Mouse (Mus musculus) retina, embryonic 14.5 days (tissue): ENCODE data around the gene Stra8.
A peak's percentile ranks its signal among the peaks of the same experiment; 100 is the strongest.

Experiments used
- DNase-seq: peaks from one replicate; pipeline ENCODE4 v3.0.0-alpha.2; 2015; ENCODE audit warnings: low spot score

The Stra8 gene

DNA sequence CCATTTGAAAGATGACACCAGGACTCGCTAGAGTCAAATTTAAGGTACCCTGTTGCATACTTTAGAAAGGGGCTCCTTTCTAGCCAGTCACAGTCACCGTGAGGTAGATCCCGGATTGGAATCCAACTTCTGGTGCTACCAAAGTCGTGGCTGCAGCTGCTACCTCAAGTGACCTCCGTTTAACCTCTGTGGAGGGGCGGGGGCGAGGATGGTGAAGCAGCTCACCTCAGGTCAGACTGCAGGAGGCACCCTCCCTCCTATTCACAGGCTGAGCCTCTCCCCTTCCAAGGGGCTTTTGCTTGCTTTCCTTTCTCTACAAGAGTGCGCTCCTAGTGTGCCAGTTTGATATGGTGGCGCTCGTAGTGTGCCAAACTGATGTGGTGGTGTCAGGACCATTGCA lies at the start of gene Stra8:
TSS of gene Stra8 (plus strand) at position 208 of the 400 bp plus-strand sequence.
- no peak for DNase-seq

DNA sequence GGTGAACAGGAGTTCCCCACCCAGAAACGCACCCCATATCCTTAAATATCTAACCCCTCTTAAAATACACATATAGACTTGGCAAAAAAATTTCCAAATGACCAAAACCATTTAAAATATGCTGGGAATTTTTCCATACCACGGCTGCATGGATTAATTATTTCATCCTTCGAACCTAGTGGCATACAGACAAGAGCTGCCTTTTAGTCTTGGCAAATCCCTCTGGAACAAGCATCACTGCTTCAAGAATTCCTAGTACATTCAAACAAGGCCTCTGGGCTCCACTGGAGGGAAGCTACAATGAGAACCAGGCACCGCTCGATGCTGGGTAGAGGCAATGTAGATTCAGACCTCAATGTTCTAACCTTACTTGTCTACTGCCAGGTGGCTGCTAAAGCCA lies 49.2 kb upstream of the Stra8 start:
- DNase-seq, result no peak

DNA sequence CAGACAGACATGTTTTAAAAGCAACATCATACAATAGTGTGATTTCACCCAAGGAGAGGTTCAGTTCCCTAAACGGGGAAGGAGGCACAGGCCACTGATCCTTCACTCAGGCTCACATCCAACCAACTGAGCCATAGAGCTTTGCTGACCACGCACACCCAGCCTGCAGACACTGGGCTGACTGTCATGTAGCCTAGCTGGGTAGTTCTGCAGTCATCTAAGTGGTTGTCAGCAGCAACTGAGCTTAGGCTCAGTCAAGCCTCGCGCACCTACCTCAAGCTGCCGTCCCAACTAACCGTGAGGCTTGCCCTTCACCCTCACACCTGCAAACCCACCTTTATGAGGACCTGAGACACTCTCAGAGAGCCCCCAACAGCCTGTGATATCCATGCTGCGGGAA lies 48.0 kb upstream of the Stra8 start:
- no peak for DNase-seq

DNA sequence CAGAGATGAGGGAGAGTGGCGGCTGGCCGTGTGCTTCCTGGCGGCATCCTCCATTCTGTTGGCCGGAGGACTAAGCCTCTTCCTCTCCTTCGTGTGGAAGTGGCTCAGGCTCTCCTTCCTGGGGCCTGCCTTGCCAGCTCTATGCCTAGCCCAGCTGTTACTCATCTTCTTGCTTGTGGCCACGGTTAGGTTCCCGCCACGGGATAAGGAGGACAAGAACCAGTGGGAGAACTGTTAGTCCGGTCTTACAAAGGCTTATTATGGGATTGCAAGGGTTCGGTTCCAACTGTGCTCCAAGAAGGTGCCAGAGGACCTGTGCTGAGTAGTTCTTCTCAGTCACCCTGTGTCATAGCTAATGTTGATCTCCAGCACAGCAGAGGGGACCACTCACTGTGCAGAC lies 47.1 kb upstream of the Stra8 start:
- no peak for DNase-seq

DNA sequence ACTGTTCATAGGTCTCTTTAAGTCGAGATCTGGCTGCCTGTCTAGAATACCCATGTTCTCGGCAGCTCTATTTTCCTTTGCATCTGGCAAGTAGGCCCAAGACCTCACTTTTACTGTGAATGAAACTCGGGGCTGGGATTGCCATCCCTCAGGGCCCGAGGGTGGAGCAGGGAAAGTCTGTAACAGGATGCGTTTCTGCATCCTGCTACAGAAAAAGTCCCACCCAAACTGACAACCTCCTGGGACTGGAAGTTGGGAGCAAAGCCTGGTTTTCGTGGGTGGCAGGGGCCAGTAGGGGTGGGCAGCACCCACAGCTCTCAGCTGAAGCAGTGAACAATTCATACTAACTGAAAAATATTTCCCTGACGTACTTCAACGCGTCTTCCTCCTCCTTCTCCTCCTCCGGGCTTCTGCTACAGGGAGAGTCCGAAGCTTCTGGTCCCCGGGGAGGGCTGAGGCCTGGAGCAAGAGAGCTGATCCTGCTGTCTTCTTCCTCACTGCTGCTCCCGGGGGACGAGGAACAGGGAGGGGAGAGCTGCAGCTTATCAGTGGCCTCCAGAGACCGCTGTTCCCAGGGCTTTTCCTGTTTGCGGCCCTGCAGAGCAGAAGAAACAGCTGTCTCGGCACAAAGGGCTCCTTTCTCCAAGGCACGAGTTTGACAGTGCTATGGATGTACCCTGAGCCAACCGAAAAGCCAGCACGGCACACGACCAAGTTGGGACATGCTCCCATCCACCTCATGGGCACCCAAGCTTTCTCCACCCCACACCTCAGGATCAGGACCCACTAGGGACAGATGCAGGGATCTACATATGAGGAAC lies 45.7 kb upstream of the Stra8 start:
- no peak for DNase-seq

DNA sequence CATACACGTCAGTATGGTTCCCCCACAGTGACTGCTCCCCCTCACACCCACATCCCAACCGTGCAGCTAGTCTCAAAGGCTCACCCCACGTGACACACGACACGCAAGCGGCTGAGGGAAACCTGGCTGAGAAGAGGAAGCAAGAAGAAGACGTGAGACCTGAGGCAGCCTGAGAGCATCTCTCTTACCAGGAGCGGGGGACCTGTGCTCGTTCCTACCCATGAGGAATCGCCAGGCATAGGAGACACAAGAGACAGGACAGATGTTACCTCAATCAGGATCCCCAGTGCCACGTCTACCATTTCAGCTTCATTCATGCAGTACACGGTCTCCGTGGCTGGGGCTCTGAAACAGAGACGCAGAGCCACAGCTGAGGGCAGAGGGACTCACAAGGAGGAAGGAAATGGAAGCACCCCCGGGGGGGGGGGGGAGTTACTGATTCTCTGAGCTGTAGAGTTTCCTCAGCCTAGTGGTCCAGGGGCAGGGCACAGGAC lies 44.6 kb upstream of the Stra8 start:
- DNase-seq, result no peak

DNA sequence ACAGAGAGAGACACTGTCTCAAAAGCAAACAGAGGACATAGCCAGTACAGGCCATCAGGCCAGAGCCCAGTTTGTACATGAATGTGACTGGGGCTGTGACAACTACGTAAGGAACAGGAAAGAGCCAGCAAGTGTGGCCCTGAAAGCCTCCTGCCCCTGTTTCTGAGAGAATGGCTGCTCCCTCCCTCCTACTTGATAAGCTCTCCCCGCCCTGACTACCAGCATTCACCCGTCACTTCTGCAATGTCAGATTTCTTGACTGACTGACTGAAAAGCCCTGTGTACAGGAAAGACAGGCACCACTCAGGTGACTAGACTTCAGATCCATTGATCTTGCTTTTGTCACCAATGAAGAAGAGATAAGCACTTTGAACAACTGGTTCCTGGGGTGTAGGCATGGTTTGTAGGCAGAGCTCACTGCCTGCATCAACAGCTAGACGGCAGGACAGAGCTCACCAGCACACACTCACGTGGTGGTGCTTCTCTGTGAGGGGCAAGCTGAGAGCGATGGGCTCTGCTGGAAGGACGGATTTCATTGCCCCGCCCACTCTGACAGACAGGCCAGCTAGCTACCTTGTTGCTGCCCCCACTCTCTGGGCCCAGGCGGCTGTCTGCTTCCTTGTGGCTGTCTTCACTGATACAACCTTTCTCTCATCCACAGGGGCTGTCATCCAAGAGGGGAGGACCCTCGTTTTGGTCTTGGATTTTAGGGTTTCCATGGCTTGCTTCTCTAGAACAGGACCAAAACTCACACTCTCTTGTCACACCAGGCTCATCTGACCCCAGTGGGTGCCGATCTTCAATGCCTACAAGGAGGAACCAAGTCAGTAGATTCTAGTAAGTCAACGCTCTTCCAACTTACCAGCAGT lies 43.8 kb upstream of the Stra8 start:
- no peak for DNase-seq

DNA sequence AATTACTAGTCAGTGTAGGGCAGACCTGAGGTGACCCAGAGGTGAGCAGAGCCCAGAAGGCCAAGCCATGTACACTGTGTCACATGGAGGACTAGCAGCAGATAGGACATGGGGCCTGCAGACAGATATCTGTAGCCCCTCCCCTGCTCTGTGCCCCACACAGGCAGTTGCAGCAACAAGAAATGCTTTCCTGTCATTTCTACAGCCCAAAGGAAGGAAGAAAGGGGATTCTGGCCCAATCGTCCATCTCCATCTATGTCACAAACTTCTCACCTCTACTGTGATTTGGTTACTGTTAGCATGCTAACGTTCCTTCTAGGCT lies 43.2 kb upstream of the Stra8 start:
- DNase-seq, result no peak

DNA sequence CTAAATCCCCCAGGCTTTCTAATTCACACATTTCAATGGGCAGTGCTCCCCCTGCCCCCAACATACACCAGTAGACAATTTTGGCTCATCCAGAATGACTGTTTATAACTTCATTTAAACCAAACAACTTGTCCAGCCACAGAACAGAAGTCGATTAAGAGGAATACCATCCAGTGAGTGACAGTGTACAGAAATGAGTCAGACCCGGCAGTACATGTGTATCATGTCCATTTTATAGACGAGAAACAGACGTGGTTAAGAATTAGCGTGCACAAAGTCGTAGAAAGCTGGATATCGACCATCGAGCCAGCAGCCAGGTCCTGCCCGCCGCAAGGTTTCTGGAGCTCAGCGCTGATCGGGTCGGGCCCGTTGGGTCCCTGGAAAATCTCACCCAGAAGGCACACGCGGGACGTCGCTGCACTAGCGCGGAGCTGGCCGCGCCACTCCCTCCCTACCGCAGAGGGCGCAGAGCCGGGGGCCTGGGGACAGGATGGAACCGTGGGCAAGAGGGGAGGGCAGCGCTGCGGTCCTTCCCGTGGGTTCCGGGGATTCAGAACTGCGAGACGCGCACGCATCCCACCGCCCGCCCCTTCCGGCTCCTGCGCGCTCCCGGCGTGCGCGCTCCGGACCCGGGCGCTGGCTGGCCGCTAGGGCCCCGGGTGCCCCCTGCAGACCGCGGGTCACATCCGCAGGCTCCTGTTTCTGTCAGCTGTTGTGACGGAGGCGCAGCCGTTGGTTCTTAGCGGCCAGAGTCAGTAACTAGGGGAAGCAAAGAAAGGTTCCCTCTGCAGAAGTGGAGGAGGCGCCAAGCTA lies 42.2 kb upstream of the Stra8 start, which contains the start of gene Cyren:
TSS of gene Cyren (minus strand) at position 552 of the 813 bp plus-strand sequence.
- peak; percentile 96 for DNase-seq

DNA sequence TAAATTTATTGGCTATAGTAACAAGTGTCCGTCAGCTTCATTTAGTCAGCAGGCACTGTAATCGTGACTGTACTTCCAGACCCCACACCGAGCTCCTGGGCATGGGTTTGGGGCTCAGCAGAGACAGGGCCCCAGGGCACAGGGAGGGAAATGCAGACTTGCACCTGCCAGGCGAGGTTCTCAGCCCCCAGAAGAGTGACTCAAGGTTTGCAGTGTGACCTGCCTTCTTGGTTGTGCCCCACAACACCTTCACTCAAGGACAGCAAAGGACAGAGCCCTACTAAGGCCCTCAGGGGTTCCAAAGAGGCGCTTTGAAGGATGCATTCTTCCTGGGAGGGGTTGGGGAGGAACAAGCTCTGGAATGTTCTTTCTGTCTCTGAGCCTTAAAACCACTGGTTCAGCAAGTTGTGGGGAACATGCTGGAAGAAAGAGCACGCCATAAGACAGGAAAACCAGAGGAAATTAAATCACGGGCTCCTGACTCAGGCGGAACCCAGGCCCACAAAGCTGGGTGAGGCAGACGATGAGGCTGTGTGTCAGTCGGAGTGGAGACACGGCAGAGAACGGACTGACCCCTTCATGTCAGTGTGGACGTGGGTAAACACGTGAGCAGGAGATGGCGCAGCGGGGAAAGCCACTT lies 40.7 kb upstream of the Stra8 start:
- DNase-seq, result no peak

DNA sequence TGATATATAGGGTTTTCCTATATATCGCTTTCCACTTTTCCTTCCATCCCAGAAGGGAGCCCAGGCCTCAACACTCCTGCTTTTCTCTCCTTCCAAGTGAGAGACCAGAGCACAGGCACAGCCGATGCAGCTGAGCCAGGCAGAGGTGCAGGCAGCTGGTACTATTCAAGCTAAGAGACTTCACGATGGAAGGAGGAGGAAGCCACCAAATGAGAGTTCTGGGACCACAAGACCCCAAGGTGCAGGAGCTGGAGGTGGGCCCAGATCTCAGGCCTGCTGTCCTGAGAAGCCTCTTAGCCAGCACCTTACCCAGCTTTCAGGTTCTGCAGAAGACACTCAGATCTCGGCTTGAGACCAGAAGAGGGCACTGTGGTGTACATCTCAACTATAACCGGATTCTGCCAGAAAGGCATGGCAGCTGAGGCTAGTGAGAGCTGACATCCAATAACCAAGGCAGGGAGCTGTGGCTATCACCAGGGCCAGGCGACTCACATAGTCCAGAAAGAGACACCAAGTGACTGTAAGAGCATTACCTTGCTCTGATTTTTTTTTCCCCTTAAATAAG lies 40.0 kb upstream of the Stra8 start:
- peak; percentile 65 for DNase-seq

DNA sequence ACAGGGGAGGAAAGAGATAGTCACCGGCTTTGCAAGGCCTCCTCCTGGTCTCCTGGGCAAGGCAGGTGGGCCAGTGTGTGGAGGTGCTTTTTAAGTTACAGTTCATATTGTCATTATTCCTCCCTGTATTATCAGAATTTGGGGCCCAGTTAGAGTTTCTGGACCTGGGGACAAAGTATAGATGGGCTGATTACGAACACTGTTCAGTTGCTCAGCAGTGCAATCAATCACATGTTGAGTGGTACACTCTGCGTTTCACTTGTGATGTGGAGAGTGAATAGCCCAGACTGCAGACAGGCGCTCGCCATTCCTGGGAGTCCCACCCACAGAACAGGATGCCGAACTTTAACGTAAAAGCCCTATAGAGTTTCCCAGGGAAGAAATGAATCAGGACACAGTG lies 35.2 kb upstream of the Stra8 start:
- no peak for DNase-seq

DNA sequence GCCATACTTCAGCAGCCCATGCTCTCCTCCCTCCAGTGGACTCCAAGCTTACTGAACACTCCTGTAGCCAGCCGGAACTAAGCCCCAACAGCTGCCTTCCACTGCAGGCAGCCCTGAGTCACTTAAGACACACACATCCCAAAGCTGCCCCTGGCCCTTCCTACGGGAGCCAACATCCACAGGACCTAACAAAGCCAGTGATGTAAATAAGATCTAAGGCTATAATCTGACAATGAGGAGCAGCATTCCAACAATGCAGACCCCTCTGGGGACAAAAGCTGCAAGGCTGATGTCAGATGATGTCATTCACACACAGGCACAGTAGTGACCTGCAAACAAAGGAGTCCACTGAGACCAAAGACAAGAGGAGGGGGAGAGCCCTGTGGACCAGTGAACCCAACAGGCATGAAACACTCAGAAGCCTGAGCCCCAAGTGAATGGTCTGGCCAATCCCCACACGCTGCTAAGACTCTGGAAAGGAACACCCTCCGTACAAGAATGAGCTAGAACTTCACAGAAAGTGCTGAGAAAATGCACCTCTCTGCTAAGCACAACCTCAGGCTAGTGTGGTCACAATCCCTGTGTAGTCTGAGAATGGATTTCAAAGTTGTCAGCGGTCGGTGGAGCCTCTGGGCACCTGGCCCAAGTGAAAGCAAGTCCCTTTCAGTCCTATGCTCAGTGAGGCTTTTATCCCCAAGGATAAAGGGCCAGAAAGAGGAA lies 32.7 kb upstream of the Stra8 start:
- DNase-seq, result peak; percentile 69

DNA sequence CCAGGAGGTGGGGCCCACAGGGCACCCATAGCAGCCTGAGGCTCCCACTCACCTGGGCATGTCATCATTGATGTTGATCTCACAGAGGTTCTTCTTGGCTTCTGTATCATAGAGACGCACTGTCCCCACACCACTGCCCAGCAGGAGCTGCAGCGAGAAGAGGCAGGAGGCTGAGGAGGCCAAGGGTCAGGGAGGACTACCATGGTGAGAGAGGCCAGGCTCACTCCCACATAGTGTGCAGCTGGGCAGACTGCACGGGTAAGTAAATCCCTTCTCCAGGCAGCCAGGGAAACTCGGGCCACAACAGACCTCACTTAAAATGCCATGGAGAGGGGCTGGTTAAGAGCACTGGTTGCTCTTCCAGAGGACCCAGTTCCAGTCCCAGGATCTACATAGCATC lies 30.8 kb upstream of the Stra8 start:
- DNase-seq, result no peak

DNA sequence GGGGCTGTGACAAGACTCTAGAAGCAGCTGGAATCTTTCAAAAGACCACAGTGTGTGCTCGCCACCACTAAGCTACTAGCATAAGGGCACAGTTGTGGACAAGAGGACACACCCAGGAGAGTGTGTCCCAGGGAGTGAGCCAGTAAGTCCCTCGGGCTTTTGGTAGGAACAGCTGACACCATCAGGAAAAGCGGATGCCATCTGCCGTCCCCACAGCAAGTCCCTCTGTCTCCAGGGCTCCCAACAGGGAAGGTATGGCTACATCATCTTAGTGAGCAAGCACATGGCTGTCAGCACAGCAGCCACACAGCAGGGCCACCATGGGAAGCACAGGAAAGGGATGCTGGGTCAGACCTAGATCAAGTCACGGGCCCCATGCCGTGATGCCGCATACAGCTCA lies 24.4 kb upstream of the Stra8 start:
- no peak for DNase-seq

DNA sequence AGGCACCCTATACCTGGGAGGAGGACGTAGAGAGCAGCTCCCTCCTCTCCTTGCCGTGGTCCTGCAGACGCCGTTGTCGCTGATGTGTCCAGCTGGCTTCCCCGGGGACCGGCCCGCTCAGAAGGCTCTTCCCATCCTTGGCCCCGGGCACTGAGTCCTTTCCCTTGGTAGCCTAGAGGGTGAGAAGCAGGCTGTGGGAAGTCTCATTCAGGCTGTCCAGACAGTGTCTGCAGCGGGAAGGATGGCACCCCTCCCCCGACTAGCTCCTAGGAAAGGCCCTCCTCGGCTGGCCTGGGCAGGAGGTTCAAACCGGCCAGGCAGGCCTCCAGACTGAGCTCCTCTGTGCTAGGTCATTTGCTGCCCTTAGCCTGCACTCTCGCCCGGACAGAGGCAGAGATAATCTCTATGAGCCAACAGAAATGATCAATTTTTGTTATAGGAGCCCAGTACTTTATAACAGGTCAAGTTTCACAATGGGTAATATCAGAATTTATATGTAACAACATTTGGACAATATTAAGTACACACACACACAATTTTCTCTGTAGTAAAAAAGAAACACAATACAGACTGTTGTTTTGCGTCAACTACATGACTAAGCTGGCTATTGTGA lies 23.7 kb upstream of the Stra8 start:
- no peak for DNase-seq

DNA sequence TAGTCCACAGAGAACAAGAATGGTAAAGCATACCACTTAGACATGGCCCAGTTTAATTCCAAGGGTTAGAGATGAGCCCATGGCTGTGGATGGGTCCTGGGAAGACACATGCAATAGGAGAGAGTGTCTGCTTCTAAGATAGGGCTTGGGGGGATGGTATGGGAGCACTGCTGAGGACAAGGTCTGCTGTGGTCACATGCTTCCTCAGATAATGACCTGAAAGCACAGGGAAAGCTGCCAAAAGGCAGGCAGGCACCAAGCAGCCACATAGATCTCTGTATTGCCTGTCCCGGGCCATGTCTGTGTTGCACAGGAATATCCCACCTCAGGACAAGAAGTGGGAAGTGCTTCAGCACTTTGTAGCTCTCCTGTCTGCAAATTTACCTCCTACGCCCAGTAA lies 20.8 kb upstream of the Stra8 start:
- DNase-seq, result no peak

DNA sequence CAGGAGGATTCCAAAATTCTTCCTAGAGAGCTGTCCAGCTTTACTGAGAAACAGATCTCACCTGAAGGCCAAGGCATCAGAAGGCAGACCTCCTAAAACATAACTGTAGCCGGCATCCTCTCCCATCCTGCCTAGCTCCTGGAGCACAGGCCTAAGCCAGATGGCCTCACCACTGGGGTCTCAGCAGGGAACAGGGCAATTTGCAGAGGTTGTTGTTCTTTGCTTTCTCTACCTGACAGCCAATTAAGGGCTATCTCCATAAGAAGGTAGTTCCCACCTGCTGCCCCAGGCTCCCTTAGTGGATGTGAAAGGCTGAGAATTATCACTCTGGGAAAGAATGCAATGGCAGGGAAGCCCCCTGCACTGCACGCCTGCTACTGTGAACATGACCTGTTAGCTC lies 19.0 kb upstream of the Stra8 start:
- no peak for DNase-seq

DNA sequence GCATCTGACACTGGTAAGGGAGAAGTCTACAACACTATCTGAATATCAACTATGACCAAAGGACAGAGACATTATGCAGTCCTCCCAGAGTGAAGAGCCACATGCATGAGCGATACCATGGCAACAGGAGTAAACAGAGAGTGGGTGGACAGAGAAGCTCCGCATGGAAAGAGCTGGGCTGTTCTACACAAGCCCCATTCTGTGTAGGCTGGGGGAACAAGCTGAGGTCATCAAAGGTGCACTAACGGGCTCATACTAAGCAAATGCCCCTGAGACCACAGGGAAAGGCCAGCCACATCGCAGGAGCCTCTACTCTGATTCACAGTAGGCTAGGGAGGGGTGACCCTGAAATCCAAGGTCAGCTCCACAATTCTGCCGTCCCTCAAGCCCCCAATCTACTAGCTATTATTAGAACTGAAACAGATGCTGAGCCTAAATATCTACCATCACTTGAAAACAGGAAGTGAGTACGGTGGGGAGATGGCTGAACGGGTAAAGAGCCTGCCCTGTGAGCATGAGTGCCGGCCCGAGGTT lies 18.0 kb upstream of the Stra8 start:
- no peak for DNase-seq

DNA sequence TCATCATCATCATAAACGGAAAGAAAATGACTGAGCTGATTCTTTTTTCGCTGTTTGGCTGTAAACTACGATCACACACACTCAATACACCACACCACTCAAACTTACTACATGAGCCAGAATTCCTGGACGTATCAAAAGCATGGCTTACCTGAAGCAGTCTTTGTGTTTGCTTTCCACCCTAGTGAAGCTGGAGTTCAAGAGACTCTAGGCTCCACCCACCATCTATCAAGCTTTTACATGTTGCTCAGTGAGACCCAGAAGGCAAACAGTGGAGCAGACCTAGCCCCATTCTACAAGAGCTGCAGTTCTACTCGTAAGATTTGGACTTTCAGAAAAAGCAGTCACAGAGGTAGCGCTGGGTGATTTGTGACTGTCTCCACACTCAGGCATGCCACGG lies 17.4 kb upstream of the Stra8 start:
- DNase-seq, result no peak
